Mouse (Mus musculus) forebrain, postnatal 0 days (tissue): ENCODE measurements around the gene Napsa. TPM values are rescaled to one million over a fixed set of nuclear protein-coding genes. Genes with fewer than 3 reads are reported as not detected.
A peak's percentile ranks its signal among the peaks of the same experiment; 100 is the strongest.

Source experiments
- ATAC-seq: fragments of 200-750 bp; cut with Nextera tagmentation; 2 replicates; pipeline ENCODE4 v1.8.0; 2017; ENCODE audit warnings: mild to moderate bottlenecking, moderate library complexity
- DNase-seq: peaks from one replicate; pipeline ENCODE4 v3.0.0-alpha.2; 2015
- H3K27ac ChIP-seq: fragments of 300-500 bp; sonication (generic); 2 replicates; pipeline ENCODE4 v1.5.1; 2014; ENCODE audit warnings: low read depth, mild to moderate bottlenecking, antibody characterized with exemption, low read length, moderate library complexity, mixed read lengths
- H3K27me3 ChIP-seq: fragments of 300-500 bp; sonication (generic); 2 replicates; pipeline ENCODE4 v1.6.1; 2014; ENCODE audit warnings: mild to moderate bottlenecking, low read length, mixed read lengths; ENCODE audit not compliant: insufficient read depth
- H3K36me3 ChIP-seq: fragments of 300-500 bp; sonication (generic); 2 replicates; pipeline ENCODE4 v1.6.1; 2014; ENCODE audit warnings: mild to moderate bottlenecking, moderate library complexity; ENCODE audit not compliant: insufficient read depth
- H3K4me1 ChIP-seq: fragments of 300-500 bp; sonication (generic); 2 replicates; pipeline ENCODE4 v1.6.1; 2014; ENCODE audit warnings: antibody characterized with exemption; ENCODE audit not compliant: insufficient read depth
- H3K4me2 ChIP-seq: fragments of 300-500 bp; sonication (generic); 2 replicates; pipeline ENCODE4 v1.6.1; 2014; ENCODE audit warnings: low read depth, mild to moderate bottlenecking, moderate library complexity
- H3K4me3 ChIP-seq: fragments of 300-500 bp; sonication (generic); 2 replicates; pipeline ENCODE4 v1.5.1; 2014; ENCODE audit warnings: low read depth, low read length, mixed read lengths
- H3K9ac ChIP-seq: fragments of 300-500 bp; sonication (generic); 2 replicates; pipeline ENCODE4 v1.6.1; 2014; ENCODE audit warnings: mild to moderate bottlenecking
- H3K9me3 ChIP-seq: fragments of 300-500 bp; sonication (generic); 2 replicates; pipeline ENCODE4 v1.6.1; 2016; ENCODE audit warnings: low read length
- CTCF ChIP-seq: sonication (generic); IDR thresholded peaks from 2 replicates; pipeline ENCODE4 v1.5.1; 2016; ENCODE audit warnings: antibody characterized with exemption, control low read depth, low read depth
- WGBS: fragments of 180-500 bp; shearing (Covaris S2); extraction: QIAGEN DNeasy Blood & Tissue Kit; methylation state at CpG from one replicate; pipeline ENCODE4 v1.1.7; 2014; 5-methylcytosine and 5-hydroxymethylcytosine counted together
- polyA plus RNA-seq: library from polyadenylated mRNA; unstranded; fragments of >200 nt; fragmentation: Nextera tagmentation; extraction: Ambion mirVana; gene quantifications from 2 replicates; pipeline ENCODE4 v1.2.1, GENCODE M21; 2015
- total RNA-seq: library from RNA; depleted of rRNA; stranded (reverse); fragments of >200 nt; gene quantifications from 2 replicates; pipeline ENCODE4 v1.2.3, GENCODE M21; 2014

Napsa gene
- total and polyA plus RNA-seq, 2 experiments from 2014 or later = 0.24 to 0.71 TPM

DNA sequence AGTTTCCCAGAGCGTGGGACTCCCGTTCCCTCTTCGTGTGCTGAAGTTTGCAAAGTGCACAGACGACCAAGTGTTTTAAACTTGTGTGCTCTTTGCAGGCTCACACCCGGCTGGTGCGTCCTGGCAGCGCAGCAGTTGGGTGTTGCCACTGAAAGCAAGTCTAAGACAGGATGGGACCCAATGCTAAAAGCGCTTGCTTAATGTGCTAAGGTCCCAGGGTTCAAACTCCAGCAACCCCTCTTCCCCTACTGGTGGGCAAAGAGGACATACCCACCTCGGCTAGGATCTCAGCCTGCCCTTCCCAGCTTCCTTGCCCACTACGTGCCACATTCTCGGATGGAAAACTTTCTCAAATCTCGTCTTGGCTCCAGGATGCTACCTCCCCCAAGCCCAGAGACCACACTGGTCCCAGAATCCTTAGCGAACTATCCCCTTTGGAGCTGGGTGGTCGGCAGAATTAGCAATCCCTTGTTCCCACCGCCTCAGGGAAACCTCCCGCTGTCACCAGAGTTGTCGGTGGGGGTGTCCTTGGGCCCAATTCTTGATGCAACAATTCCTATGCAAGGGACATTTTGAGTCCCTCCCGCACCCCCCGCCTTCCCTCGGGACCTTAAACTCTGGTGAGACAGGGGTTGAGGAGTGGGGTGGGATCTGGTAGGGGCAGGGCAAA, 31.1 kb downstream of the Napsa start:
- H3K4me1 ChIP-seq = no peaks in the 10 kb centered on the region
- peaks cover 46% of the 10 kb centered on the region for H3K27me3 ChIP-seq
- DNase-seq (peak; percentile 5), ATAC-seq (no peak)
- no peak overlapping the region for H3K27ac ChIP-seq
- 4% methylated on average over 20 of the region's 20 CpGs for WGBS
- H3K4me2 ChIP-seq = 0 out of 2 replicates have a peak overlapping the region, but pooled peaks have one; percentile 41
- no peaks in the 10 kb centered on the region for H3K36me3 ChIP-seq
- no peaks in the 10 kb centered on the region for H3K9me3 ChIP-seq
- no peak for TF ChIP-seq CTCF
- no peak overlapping the region for H3K4me3 ChIP-seq
- H3K9ac ChIP-seq = no peak overlapping the region

GRCm38 (mm10) chr7:44604139-44604606, 32.0 kb downstream of the Napsa start:
- H3K9ac ChIP-seq = no peak overlapping the region; the same call in 1 of the 2 replicates
- peak overlapping the region; percentile 24 for H3K4me3 ChIP-seq
- H3K27me3 ChIP-seq = peaks cover 46% of the 10 kb centered on the region
- peak overlapping the region; percentile 41 for H3K4me2 ChIP-seq
- 0% methylated on average over 24 of the region's 25 CpGs for WGBS
- DNase-seq = peak; percentile 73
- peak; percentile 61 for ATAC-seq
- no peaks in the 10 kb centered on the region for H3K36me3 ChIP-seq
- TF ChIP-seq CTCF = peak; percentile 51
- no peak overlapping the region for H3K27ac ChIP-seq
- no peaks in the 10 kb centered on the region for H3K9me3 ChIP-seq
- H3K4me1 ChIP-seq = no peaks in the 10 kb centered on the region

GRCm38 (mm10) chr7:44604619-44605018, 32.4 kb downstream of the Napsa start:
- 1% methylated on average over 8 of the region's 8 CpGs for WGBS
- no peak for TF ChIP-seq CTCF
- no peak for ATAC-seq

GRCm38 (mm10) chr7:44605436-44605835, 33.3 kb downstream of the Napsa start:
- Histone ChIP-seq H3K4me2 (no peak overlapping the region), H3K27ac (no peak overlapping the region), H3K9me3 (no peaks in the 10 kb centered on the region), H3K9ac (no peak overlapping the region), H3K27me3 (peaks cover 46% of the 10 kb centered on the region), H3K4me3 (no peak overlapping the region), H3K4me1 (no peaks in the 10 kb centered on the region), H3K36me3 (no peaks in the 10 kb centered on the region)
- ATAC-seq = no peak
- WGBS = 33% methylated on average over 7 of the region's 7 CpGs
- no peak for DNase-seq
- no peak for TF ChIP-seq CTCF

More at GRCm38 (mm10) chr7:44604619-44605018, 32.4 kb downstream of the Napsa start:
- H3K9ac ChIP-seq = no peak overlapping the region; the same call in 1 of the 2 replicates
- no peak for DNase-seq
- H3K9me3 ChIP-seq = no peaks in the 10 kb centered on the region
- H3K27ac ChIP-seq = no peak overlapping the region
- no peaks in the 10 kb centered on the region for H3K4me1 ChIP-seq
- peak overlapping the region; percentile 41 for H3K4me2 ChIP-seq
- H3K36me3 ChIP-seq = no peaks in the 10 kb centered on the region
- H3K4me3 ChIP-seq = peak overlapping the region; percentile 24
- H3K27me3 ChIP-seq = peaks cover 46% of the 10 kb centered on the region

DNA sequence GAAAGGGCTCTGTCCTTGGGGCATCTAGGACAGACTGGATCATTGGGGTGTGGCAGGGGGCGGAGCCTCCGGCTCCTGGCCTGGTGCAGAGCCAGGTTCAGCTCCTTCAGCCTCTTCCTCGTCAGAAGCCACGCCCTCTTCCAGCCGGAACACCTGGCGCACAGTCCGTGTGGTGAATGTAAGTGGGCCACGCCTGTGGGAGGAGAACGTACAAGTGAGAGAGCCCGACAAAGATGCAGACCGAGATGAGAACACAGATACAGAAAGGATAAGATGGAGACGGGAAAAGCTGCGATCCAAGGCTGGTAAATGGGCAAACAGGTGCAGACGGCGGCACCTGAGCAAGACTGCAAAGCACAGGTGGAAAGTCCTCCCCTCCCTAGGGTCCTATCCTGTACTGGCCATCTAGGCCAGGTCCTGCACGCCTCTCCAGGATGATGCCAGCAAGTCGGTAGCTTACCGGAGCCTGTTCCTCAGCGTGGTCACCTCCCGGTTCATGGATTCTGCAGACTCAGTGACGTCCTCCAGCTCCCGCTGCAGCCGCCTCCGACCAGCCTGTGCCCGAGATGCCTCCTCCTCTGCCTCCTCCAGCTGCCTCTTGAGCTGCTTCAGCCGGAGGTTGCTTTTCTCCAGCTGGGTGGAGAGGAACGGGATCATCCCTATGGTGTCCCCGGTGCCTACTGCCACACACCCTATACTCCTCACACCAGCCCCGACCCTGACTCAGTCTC, 34.2 kb downstream of the Napsa start:
- Histone ChIP-seq H3K9ac (no peak overlapping the region), H3K4me3 (peak overlapping the region; percentile 11; the same call in 1 of the 2 replicates), H3K36me3 (no peaks in the 10 kb centered on the region), H3K9me3 (no peaks in the 10 kb centered on the region), H3K4me1 (no peaks in the 10 kb centered on the region), H3K27me3 (peaks cover 38% of the 10 kb centered on the region), H3K4me2 (peak overlapping the region; percentile 4; the same call in 1 of the 2 replicates), H3K27ac (no peak overlapping the region)
- 11% methylated on average over 29 of the region's 29 CpGs for WGBS
- DNase-seq (no peak), ATAC-seq (no peak)
- TF ChIP-seq CTCF = no peak

GRCm38 (mm10) chr7:44612192-44612591, 40.0 kb downstream of the Napsa start:
- WGBS = 72% methylated on average over 7 of the region's 7 CpGs
- Histone ChIP-seq H3K4me2 (no peak overlapping the region), H3K36me3 (no peaks in the 10 kb centered on the region), H3K9ac (no peak overlapping the region), H3K4me3 (no peak overlapping the region), H3K4me1 (no peaks in the 10 kb centered on the region), H3K9me3 (no peaks in the 10 kb centered on the region), H3K27me3 (0 out of 2 replicates have a peak, but pooled peaks cover 6% of the 10 kb centered on the region), H3K27ac (no peak overlapping the region)
- no peak for TF ChIP-seq CTCF
- no peak for ATAC-seq
- DNase-seq = no peak
